Mouse (Mus musculus) kidney, postnatal 14 days (tissue): ENCODE measurements around the gene Inha.
A peak's percentile ranks its signal among the peaks of the same experiment; 100 is the strongest.

Source experiments
- DNase-seq: peaks from one replicate; pipeline ENCODE4 v3.0.0; 2022; ENCODE audit warnings: mixed read lengths

Gene Inha

DNA sequence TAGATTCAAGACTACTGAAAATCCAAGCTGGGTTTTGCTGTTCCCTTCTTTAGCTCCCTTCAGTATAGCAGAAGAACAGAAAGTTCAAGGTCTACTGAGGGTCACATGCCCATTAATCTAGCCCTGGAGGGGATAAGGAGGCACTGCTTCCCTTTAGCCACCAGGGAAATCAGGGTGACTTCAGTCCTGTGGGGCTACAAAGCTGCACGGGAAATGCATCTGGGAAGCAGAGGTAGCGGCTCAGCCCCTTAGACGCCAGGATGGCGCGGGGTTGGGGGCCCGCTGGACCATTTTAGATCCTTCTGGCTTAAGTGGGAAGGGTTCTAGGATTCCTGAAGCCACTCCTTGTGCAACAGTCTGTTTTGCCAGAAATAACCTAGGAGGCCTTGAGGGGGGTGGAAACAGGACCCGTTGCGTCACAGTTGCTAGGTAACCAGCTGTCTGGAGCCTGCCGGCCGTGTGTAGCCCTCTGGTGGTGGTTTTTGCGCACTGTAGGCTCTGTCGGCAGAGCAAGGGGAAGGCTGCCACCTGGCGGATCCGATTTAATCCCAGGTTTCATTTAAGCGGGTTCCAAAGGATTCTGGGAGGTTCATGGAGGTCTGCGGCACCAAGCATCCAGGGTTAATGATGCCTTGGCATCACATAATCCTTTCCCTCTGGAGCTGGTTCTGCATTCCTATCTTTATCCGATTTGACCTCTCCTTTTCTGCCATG lies 52.5 kb downstream of the Inha start:
- peak; percentile 94 for DNase-seq
